Mouse (Mus musculus): ENCODE data around the gene Cpvl. TPM values are rescaled to one million over a fixed set of nuclear protein-coding genes. Genes with fewer than 3 reads are reported as not detected.

The Cpvl gene
- total and polyA plus RNA-seq, 3 experiments: not detected

DNA sequence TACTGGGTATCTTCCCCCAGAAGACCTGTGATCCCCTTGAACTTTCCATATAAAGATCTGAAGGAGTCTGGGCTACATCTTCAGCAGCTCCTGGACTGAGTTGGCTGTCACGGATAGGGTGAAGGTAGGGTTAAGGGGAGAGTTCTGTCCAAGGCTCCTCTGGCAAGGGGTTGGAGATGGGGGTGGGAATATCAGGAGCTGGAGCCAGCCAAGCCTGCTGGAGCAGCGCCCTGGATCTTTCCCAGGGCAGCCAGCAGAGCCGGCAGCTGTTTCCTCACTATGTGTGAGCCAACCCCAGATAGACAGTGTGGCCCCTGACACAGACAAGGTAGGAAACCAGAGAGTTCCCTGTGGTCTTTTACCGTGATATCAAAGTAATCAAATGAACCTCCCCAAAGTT lies 153.3 kb downstream of the Cpvl start:
- H3K9me3 ChIP-seq (replicated peaks; ENCODE audit: insufficient read depth, low read length): no peaks in the 10 kb centered on the region
- H3K9ac ChIP-seq (ENCODE audit: control insufficient read depth, low read depth, low read length, poor library complexity, severe bottlenecking): no peak overlapping the region
- no peak overlapping the region for H3K27ac ChIP-seq (ENCODE audit: control insufficient read depth, low read depth, low read length)
- no peaks in the 10 kb centered on the region for H3K27me3 ChIP-seq (ENCODE audit: control insufficient read depth in 1 of 2, insufficient read depth in 2 of 2, low read length in 2 of 2)
- H3K4me3 ChIP-seq (ENCODE audit: control insufficient read depth in 1 of 2, insufficient read depth in 1 of 2, low read depth in 2 of 2, low read length in 2 of 2): no peak overlapping the region
- no peaks in the 10 kb centered on the region for H3K79me2 ChIP-seq (ENCODE audit: control insufficient read depth, insufficient read depth, low read length, poor library complexity)
- TF ChIP-seq MYC (IDR thresholded peaks at IDR 0.05; ENCODE audit: low read depth, low read length) (no peak), MAZ (IDR thresholded peaks at IDR 0.05; ENCODE audit: low read depth, low read length) (no peak), BHLHE40 (IDR thresholded peaks at IDR 0.05; ENCODE audit: borderline replicate concordance, low read depth, low read length) (no peak), MAX (IDR thresholded peaks at IDR 0.05; ENCODE audit: low read length) (no peak), MEF2A (IDR thresholded peaks at IDR 0.05; ENCODE audit: extremely low read depth, insufficient replicate concordance, low read depth, low read length, poor library complexity, severe bottlenecking) (no peak), ELF1 (IDR thresholded peaks at IDR 0.05; ENCODE audit: low read depth, low read length) (no peak), ETS1 (IDR thresholded peaks at IDR 0.05; ENCODE audit: low read depth, low read length) (no peak), POLR2AphosphoS5 (IDR thresholded peaks at IDR 0.05; ENCODE audit: borderline replicate concordance, low read depth, low read length) (no peak), SMC3 (IDR thresholded peaks at IDR 0.05; ENCODE audit: low read depth, low read length) (no peak), EP300 (IDR thresholded peaks at IDR 0.05; ENCODE audit: low read depth in 1 of 2, low read length in 2 of 2) (no peak), USF1 (IDR thresholded peaks at IDR 0.05; ENCODE audit: low read depth, low read length) (no peak), NRF1 (IDR thresholded peaks at IDR 0.05; ENCODE audit: insufficient read depth, low read depth, low read length, poor library complexity, severe bottlenecking) (no peak), GATA1 (IDR thresholded peaks at IDR 0.05; ENCODE audit: low read depth, low read length) (no peak)
- no peak for DNase-seq (ENCODE audit: low read depth, low spot score)
- no peaks in the 10 kb centered on the region for H3K4me1 ChIP-seq (ENCODE audit: control insufficient read depth in 1 of 2, insufficient read depth in 2 of 2, low read length in 2 of 2)
- H3K36me3 ChIP-seq (ENCODE audit: control insufficient read depth in 1 of 2, insufficient read depth in 2 of 2, low read length in 2 of 2): no peaks in the 10 kb centered on the region

Other genes starting within 250 kb of the Cpvl start
- gene Tril, start 157.8 kb downstream of the Cpvl start, total RNA-seq (2012; rRNA removed): not detected in 2 replicates
- gene Tril, start 157.8 kb downstream of the Cpvl start, polyA plus RNA-seq (2012; ENCODE audit: insufficient read depth in 1 of 2, insufficient read length in 2 of 2, low read depth in 1 of 2, low replicate concordance in 2 of 2, missing spikeins in 1 of 2): not detected
- not detected in 2 replicates for gene Chn2, start 60.9 kb upstream of the Cpvl start, total RNA-seq (2012; rRNA removed)
- not detected for gene Chn2, start 60.9 kb upstream of the Cpvl start, polyA plus RNA-seq (2012; ENCODE audit: insufficient read depth in 1 of 2, insufficient read length in 2 of 2, low read depth in 1 of 2, low replicate concordance in 2 of 2, missing spikeins in 1 of 2)

Data from MEL (cell line).